29 mouse cellular contexts compared by ENCODE assay signal in genomic region chr13:60713537-60713936, GRCm38 (mm10).
"Had no signal": no experiment of that assay in that cellular context is flagged by ENCODE, and none has a peak within 500 bp of the region (broad histone marks: within the 10 kb centered on the region; RNA-seq: fewer than 3 reads in every experiment).

No protein-coding gene starts in this region.

- H3K27me3 ChIP-seq: embryonic facial prominence, embryonic 12.5 days; embryonic facial prominence, embryonic 13.5 days; embryonic facial prominence, embryonic 15.5 days; forebrain, embryonic 12.5 days; forebrain, embryonic 13.5 days; forebrain, embryonic 15.5 days had no signal

- H3K9ac ChIP-seq: embryonic facial prominence, embryonic 12.5 days; embryonic facial prominence, embryonic 13.5 days; embryonic facial prominence, embryonic 15.5 days; forebrain, embryonic 12.5 days; forebrain, embryonic 13.5 days; forebrain, embryonic 15.5 days; forebrain, postnatal 0 days had no signal

- H3K4me3 ChIP-seq: embryonic facial prominence, embryonic 10.5 days; embryonic facial prominence, embryonic 12.5 days; embryonic facial prominence, embryonic 13.5 days; embryonic facial prominence, embryonic 15.5 days; erythroblast, embryonic 14.5 days; forebrain, embryonic 10.5 days; forebrain, embryonic 12.5 days; forebrain, embryonic 13.5 days; forebrain, embryonic 15.5 days; gastrocnemius, adult 2 months; heart, adult 2 months had no signal

- ATAC-seq: forebrain, embryonic 13.5 days; forebrain, embryonic 14.5 days; forebrain, embryonic 15.5 days; forebrain, embryonic 16.5 days; forebrain, postnatal 0 days had no signal

- DNase-seq: cerebellum, adult 2 months; cerebellum, adult 8-10 months; cerebellum, adult 9-10 months; cerebellum, adult 9-11 months; cerebellum, postnatal 10 days; cerebellum, postnatal 14 days; cerebellum, postnatal 25 days; cerebellum, postnatal 36 days; embryo, embryonic 11 days; forebrain, postnatal 0 days; gastrocnemius, adult 2 months; gastrocnemius, postnatal 10 days; gastrocnemius, postnatal 14 days; gastrocnemius, postnatal 25 days; gastrocnemius, postnatal 36 days; heart, adult 11 months; heart, adult 18-20 months; heart, adult 2 months had no signal

- H3K4me2 ChIP-seq: embryonic facial prominence, embryonic 12.5 days; embryonic facial prominence, embryonic 13.5 days; embryonic facial prominence, embryonic 15.5 days; forebrain, embryonic 12.5 days; forebrain, embryonic 13.5 days; forebrain, embryonic 15.5 days had no signal

- H3K36me3 ChIP-seq: embryonic facial prominence, embryonic 15.5 days had no signal

- H3K9me3 ChIP-seq: embryonic facial prominence, embryonic 10.5 days; embryonic facial prominence, embryonic 12.5 days; embryonic facial prominence, embryonic 13.5 days; embryonic facial prominence, embryonic 15.5 days; forebrain, embryonic 10.5 days; forebrain, embryonic 12.5 days; forebrain, embryonic 13.5 days; forebrain, embryonic 15.5 days had no signal

- H3K4me1 ChIP-seq: forebrain, embryonic 10.5 days had no signal

- H3K27ac ChIP-seq: embryonic facial prominence, embryonic 10.5 days; embryonic facial prominence, embryonic 12.5 days; embryonic facial prominence, embryonic 13.5 days; embryonic facial prominence, embryonic 15.5 days; forebrain, embryonic 10.5 days; forebrain, embryonic 12.5 days; forebrain, embryonic 13.5 days; forebrain, embryonic 15.5 days; gastrocnemius, adult 2 months; heart, adult 2 months had no signal
